In the genomic region with DNA sequence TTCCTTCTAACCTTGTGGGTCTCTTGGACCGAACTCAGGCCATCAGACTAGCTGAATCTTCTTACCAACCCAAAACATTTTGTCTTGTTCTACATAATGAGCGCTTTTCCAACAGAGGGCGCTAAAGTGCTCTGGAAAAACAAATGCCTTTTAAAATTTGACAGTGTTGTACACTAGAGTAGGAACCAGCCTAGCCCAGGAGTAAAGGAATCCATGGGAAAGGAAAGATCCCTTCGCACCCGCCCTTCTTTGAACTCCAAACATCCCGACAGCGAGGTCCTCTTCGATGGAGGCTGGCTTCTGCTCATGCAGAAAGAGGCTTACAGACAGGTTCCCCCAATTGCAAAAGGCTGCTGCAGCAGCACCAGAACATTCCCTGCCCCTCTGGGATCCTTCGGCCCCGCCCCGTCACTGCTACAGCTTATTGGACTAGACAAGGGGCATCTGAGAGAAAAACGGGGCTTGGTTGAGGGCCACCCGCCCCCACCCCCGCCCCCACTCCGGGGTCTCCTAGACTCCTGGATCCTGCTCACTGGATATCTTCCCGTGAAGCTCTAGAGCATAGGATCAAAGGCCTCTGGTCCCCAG, we compare ENCODE assay signal across 8 mouse cellular contexts. TPM values are rescaled to one million over a fixed set of nuclear protein-coding genes. Genes with fewer than 3 reads are reported as not detected.
DNase-seq lines count a peak whose midpoint lies in the region; ATAC-seq lines count a peak whose summit lies in the region.

No protein-coding gene starts in this region.

- no peak overlapping the region for H3K9ac ChIP-seq in forebrain, embryonic 13.5 days
- 0 out of 2 replicates have a peak overlapping the region, but pooled peaks have one; percentile 13 for H3K9ac ChIP-seq in hindbrain, embryonic 16.5 days (ENCODE audit: low read depth, low read length)
- H3K9ac ChIP-seq in midbrain, embryonic 13.5 days (replicated peaks): no peak overlapping the region
- H3K9ac ChIP-seq in stomach, embryonic 16.5 days (ENCODE audit: low read length): peak overlapping the region; percentile 46; the same call in 1 of the 2 replicates

- H3K4me3 ChIP-seq in forebrain, embryonic 10.5 days: no peak overlapping the region
- no peak overlapping the region for H3K4me3 ChIP-seq in forebrain, embryonic 13.5 days
- H3K4me3 ChIP-seq in hindbrain, embryonic 16.5 days (ENCODE audit: low read length): no peak overlapping the region
- H3K4me3 ChIP-seq in midbrain, embryonic 13.5 days (replicated peaks): no peak overlapping the region
- H3K4me3 ChIP-seq in stomach, embryonic 16.5 days (replicated peaks; ENCODE audit: low read length): no peak overlapping the region

- H3K4me2 ChIP-seq in forebrain, embryonic 13.5 days: no peak overlapping the region
- H3K4me2 ChIP-seq in hindbrain, embryonic 16.5 days (ENCODE audit: low read length): peak overlapping the region; percentile 41
- H3K4me2 ChIP-seq in midbrain, embryonic 13.5 days (replicated peaks): no peak overlapping the region
- H3K4me2 ChIP-seq in stomach, embryonic 16.5 days (ENCODE audit: low read depth, low read length): 0 out of 2 replicates have a peak overlapping the region, but pooled peaks have one; percentile 27

- peaks cover 21% of the 10 kb centered on the region for H3K4me1 ChIP-seq in forebrain, embryonic 10.5 days
- H3K4me1 ChIP-seq in forebrain, embryonic 13.5 days: peaks cover 18% of the 10 kb centered on the region
- H3K4me1 ChIP-seq in hindbrain, embryonic 16.5 days (ENCODE audit: control insufficient read depth, insufficient read depth, low read depth, low read length): peaks cover 8% of the 10 kb centered on the region
- peaks cover 10% of the 10 kb centered on the region for H3K4me1 ChIP-seq in midbrain, embryonic 13.5 days (replicated peaks)
- H3K4me1 ChIP-seq in stomach, embryonic 16.5 days (ENCODE audit: control insufficient read depth, insufficient read depth, low read length): peaks cover 7% of the 10 kb centered on the region; the same call in 1 of the 2 replicates

- H3K36me3 ChIP-seq in forebrain, embryonic 10.5 days (replicated peaks): no peaks in the 10 kb centered on the region
- no peaks in the 10 kb centered on the region for H3K36me3 ChIP-seq in forebrain, embryonic 13.5 days (ENCODE audit: poor library complexity, severe bottlenecking)
- H3K36me3 ChIP-seq in hindbrain, embryonic 16.5 days (ENCODE audit: control insufficient read depth, insufficient read depth, low read length): no peaks in the 10 kb centered on the region
- H3K36me3 ChIP-seq in midbrain, embryonic 13.5 days: no peaks in the 10 kb centered on the region
- H3K36me3 ChIP-seq in stomach, embryonic 16.5 days (ENCODE audit: control insufficient read depth, insufficient read depth, low read length): no peaks in the 10 kb centered on the region

- no peak for ATAC-seq in forebrain, embryonic 13.5 days
- peak; percentile 61; the same call in 1 of the 2 replicates for ATAC-seq in frontal cortex, adult (ENCODE audit: low TSS enrichment)
- ATAC-seq in hindbrain, embryonic 16.5 days: peak; percentile 67
- ATAC-seq in midbrain, embryonic 13.5 days: peak; percentile 44
- ATAC-seq in stomach, embryonic 16.5 days (ENCODE audit: insufficient read depth, low FRiP score): peak; percentile 33; the same call in 1 of the 2 replicates

- no peaks in the 10 kb centered on the region for H3K9me3 ChIP-seq in forebrain, embryonic 10.5 days
- H3K9me3 ChIP-seq in forebrain, embryonic 13.5 days (replicated peaks): no peaks in the 10 kb centered on the region
- H3K9me3 ChIP-seq in hindbrain, embryonic 16.5 days (ENCODE audit: control insufficient read depth, low read length): no peaks in the 10 kb centered on the region
- no peaks in the 10 kb centered on the region for H3K9me3 ChIP-seq in midbrain, embryonic 13.5 days
- H3K9me3 ChIP-seq in stomach, embryonic 16.5 days (replicated peaks; ENCODE audit: control insufficient read depth, low read length): no peaks in the 10 kb centered on the region

- peak; percentile 54 for DNase-seq in forebrain, embryonic 10.5 days (ENCODE audit: extremely low spot score, low spot score)
- peak; percentile 74 for DNase-seq in cerebellum, adult 11-12 months
- DNase-seq in left cerebral cortex, adult 11 months (ENCODE audit: low spot score): peak; percentile 75

- H3K27me3 ChIP-seq in forebrain, embryonic 10.5 days (ENCODE audit: poor library complexity, severe bottlenecking): peaks cover 38% of the 10 kb centered on the region
- H3K27me3 ChIP-seq in forebrain, embryonic 13.5 days: peaks cover 4% of the 10 kb centered on the region; the same call in 1 of the 2 replicates
- peaks cover 6% of the 10 kb centered on the region for H3K27me3 ChIP-seq in hindbrain, embryonic 16.5 days (replicated peaks; ENCODE audit: control insufficient read depth, insufficient read depth, low read length)
- peaks cover 13% of the 10 kb centered on the region for H3K27me3 ChIP-seq in midbrain, embryonic 13.5 days
- no peaks in the 10 kb centered on the region for H3K27me3 ChIP-seq in stomach, embryonic 16.5 days (ENCODE audit: control insufficient read depth, insufficient read depth, low read length)

- WGBS in forebrain, embryonic 10.5 days: 36% methylated on average over 16 of the region's 16 CpGs
- 29% methylated on average over 16 of the region's 16 CpGs for WGBS in forebrain, embryonic 13.5 days
- WGBS in hindbrain, embryonic 16.5 days: 34% methylated on average over 16 of the region's 16 CpGs
- 34% methylated on average over 16 of the region's 16 CpGs for WGBS in midbrain, embryonic 13.5 days
- 28% methylated on average over 16 of the region's 16 CpGs for WGBS in stomach, embryonic 16.5 days

- H3K27ac ChIP-seq in forebrain, embryonic 10.5 days: no peak overlapping the region
- no peak overlapping the region for H3K27ac ChIP-seq in forebrain, embryonic 13.5 days
- H3K27ac ChIP-seq in hindbrain, embryonic 16.5 days (ENCODE audit: low read depth, low read length): no peak overlapping the region
- H3K27ac ChIP-seq in midbrain, embryonic 13.5 days: no peak overlapping the region
- H3K27ac ChIP-seq in stomach, embryonic 16.5 days (ENCODE audit: low read length): no peak overlapping the region

RNA-seq across cellular contexts. Expression of a gene that starts 11.5 kb away (rescaled TPM):
- not detected in 2 replicates for polyA plus RNA-seq in forebrain, embryonic 10.5 days (2016; fragmentation: Nextera tagmentation; extraction: Ambion mirVana)
- not detected in 2 replicates for polyA plus RNA-seq in forebrain, embryonic 13.5 days (2015; fragmentation: Nextera tagmentation; extraction: Ambion mirVana)
- polyA plus RNA-seq in hindbrain, embryonic 16.5 days (2015; fragmentation: Nextera tagmentation; extraction: Ambion mirVana): 0.19 and 0.20 TPM in 2 replicates
- polyA plus RNA-seq in midbrain, embryonic 13.5 days (2015; fragmentation: Nextera tagmentation; extraction: Ambion mirVana): not detected in 2 replicates
- not detected in 2 replicates for polyA plus RNA-seq in stomach, embryonic 16.5 days (2015; fragmentation: Nextera tagmentation; extraction: Ambion mirVana)

RNA-seq across cellular contexts. Expression of a gene that starts 28.4 kb away (rescaled TPM):
- not detected in 2 replicates for polyA plus RNA-seq in forebrain, embryonic 10.5 days (2016; fragmentation: Nextera tagmentation; extraction: Ambion mirVana)
- 0.81 and 3.6 TPM in 2 replicates for polyA plus RNA-seq in forebrain, embryonic 13.5 days (2015; fragmentation: Nextera tagmentation; extraction: Ambion mirVana)
- polyA plus RNA-seq in hindbrain, embryonic 16.5 days (2015; fragmentation: Nextera tagmentation; extraction: Ambion mirVana): 1.9 and 2.7 TPM in 2 replicates
- 0.93 and 1.6 TPM in 2 replicates for polyA plus RNA-seq in midbrain, embryonic 13.5 days (2015; fragmentation: Nextera tagmentation; extraction: Ambion mirVana)
- polyA plus RNA-seq in stomach, embryonic 16.5 days (2015; fragmentation: Nextera tagmentation; extraction: Ambion mirVana): 1.1 and 17.1 TPM in 2 replicates

RNA-seq across cellular contexts. Expression of a gene that starts 28.9 kb away (rescaled TPM):
- 337 and 341 TPM in 2 replicates for polyA plus RNA-seq in forebrain, embryonic 10.5 days (2016; fragmentation: Nextera tagmentation; extraction: Ambion mirVana)
- 288 TPM in 2 replicates for polyA plus RNA-seq in forebrain, embryonic 13.5 days (2015; fragmentation: Nextera tagmentation; extraction: Ambion mirVana)
- polyA plus RNA-seq in hindbrain, embryonic 16.5 days (2015; fragmentation: Nextera tagmentation; extraction: Ambion mirVana): 182 and 185 TPM in 2 replicates
- polyA plus RNA-seq in midbrain, embryonic 13.5 days (2015; fragmentation: Nextera tagmentation; extraction: Ambion mirVana): 235 and 262 TPM in 2 replicates
- 166 and 171 TPM in 2 replicates for polyA plus RNA-seq in stomach, embryonic 16.5 days (2015; fragmentation: Nextera tagmentation; extraction: Ambion mirVana)

Comparison
In these comparisons a context has a peak if more than half of its experiments do, and no peak if none do; other contexts are left out.
1. H3K4me2 ChIP-seq: peak in hindbrain, embryonic 16.5 days (single experiment) and stomach, embryonic 16.5 days (single experiment); none in forebrain, embryonic 13.5 days (single experiment) and midbrain, embryonic 13.5 days (single experiment).
2. H3K9ac ChIP-seq: peak in hindbrain, embryonic 16.5 days (single experiment) and stomach, embryonic 16.5 days (single experiment); none in forebrain, embryonic 13.5 days (single experiment) and midbrain, embryonic 13.5 days (single experiment).
3. Peak in every context shown above with its lines, with median percentiles within 50 percentile points of each other: DNase-seq.